Comparison of ENCODE assay signal across 16 mouse cellular contexts in genomic region chr13:92847336-92847735, GRCm38 (mm10). TPM values are rescaled to one million over a fixed set of nuclear protein-coding genes. Genes with fewer than 3 reads are reported as not detected.
"Had no signal": no experiment of that assay in that cellular context is flagged by ENCODE, and none has a peak within 500 bp of the region (broad histone marks: within the 10 kb centered on the region; RNA-seq: fewer than 3 reads in every experiment).

No protein-coding gene starts in this region.

- H3K9ac ChIP-seq: limb, embryonic 12.5 days; lung, embryonic 15.5 days; neural tube, embryonic 12.5 days had no signal

- H3K4me1 ChIP-seq: lung, embryonic 15.5 days; neural tube, embryonic 12.5 days had no signal

- H3K4me2 ChIP-seq: limb, embryonic 12.5 days; lung, embryonic 15.5 days; neural tube, embryonic 12.5 days had no signal

- DNase-seq: kidney, adult 2 months; kidney, postnatal 36 days; layer of hippocampus, adult 9-11 months; layer of hippocampus, postnatal 36 days; lung, postnatal 14 days; midbrain, embryonic 14.5 days; thymus, postnatal 14 days had no signal

- H3K4me3 ChIP-seq: limb, embryonic 12.5 days; lung, embryonic 15.5 days; midbrain, embryonic 10.5 days; neural tube, embryonic 12.5 days had no signal

- H3K27ac ChIP-seq: kidney, postnatal 0 days; limb, embryonic 12.5 days; lung, embryonic 15.5 days; midbrain, embryonic 10.5 days; neural tube, embryonic 12.5 days; stomach, postnatal 0 days had no signal

- ATAC-seq: intestine, embryonic 16.5 days had no signal

- H3K9me3 ChIP-seq: limb, embryonic 12.5 days; lung, embryonic 15.5 days; midbrain, embryonic 10.5 days; neural tube, embryonic 12.5 days had no signal

- H3K27me3 ChIP-seq: limb, embryonic 12.5 days; lung, embryonic 15.5 days; neural tube, embryonic 12.5 days had no signal

RNA-seq across cellular contexts. Expression of gene Thbs4, which starts 52.7 kb away (rescaled TPM):
- total RNA-seq: monocyte, adult 5-6 weeks; neutrophil, adult 5-6 weeks had no signal
